Mouse (Mus musculus): ENCODE results near the gene Atp2b2.

Atp2b2 gene

GRCm38 (mm10) chr6:113939442-113939841 is 103.0 kb downstream of the Atp2b2 start:
- DNase-seq = no peak

DNA sequence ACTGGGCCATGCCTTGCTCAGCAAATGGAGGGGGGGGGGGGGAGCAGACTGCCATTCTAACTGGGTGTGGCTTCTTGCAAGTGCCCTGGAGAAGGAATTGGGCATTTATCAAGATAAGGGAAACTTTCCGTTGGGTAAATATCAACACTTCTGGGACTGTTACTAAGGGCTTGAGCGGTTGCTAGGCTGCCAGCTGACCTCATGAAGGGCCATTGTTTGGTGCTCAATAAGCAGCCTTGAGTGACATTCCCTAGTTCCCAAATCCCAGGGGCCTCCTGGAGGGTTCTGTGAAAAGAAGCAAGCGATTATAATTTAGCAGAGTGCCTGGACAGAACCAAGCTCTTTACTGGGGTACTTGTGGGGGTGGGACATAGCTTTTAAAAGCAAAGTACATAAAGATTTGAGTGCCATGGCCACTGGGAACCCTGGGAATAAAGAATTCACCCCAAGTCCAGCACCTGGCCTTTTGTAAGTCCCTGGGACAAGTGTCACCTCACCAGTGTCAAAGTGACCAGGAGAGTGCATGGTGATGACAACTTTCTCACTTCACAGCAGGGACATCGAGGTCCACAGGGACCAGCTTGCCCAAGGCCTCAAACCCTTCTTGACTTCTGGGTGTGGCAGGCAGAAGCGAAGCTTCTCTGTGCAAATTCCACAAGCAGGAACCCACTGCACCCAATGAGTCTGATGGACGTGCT is 105.5 kb downstream of the Atp2b2 start:
- DNase-seq = no peak

GRCm38 (mm10) chr6:113936111-113936510 is 106.3 kb downstream of the Atp2b2 start:
- DNase-seq = no peak

GRCm38 (mm10) chr6:113934692-113935091 is 107.7 kb downstream of the Atp2b2 start:
- DNase-seq = no peak

- DNase-seq = no peak
Measured at GRCm38 (mm10) chr6:113933261-113934151, 108.9 kb downstream of the Atp2b2 start.

DNA sequence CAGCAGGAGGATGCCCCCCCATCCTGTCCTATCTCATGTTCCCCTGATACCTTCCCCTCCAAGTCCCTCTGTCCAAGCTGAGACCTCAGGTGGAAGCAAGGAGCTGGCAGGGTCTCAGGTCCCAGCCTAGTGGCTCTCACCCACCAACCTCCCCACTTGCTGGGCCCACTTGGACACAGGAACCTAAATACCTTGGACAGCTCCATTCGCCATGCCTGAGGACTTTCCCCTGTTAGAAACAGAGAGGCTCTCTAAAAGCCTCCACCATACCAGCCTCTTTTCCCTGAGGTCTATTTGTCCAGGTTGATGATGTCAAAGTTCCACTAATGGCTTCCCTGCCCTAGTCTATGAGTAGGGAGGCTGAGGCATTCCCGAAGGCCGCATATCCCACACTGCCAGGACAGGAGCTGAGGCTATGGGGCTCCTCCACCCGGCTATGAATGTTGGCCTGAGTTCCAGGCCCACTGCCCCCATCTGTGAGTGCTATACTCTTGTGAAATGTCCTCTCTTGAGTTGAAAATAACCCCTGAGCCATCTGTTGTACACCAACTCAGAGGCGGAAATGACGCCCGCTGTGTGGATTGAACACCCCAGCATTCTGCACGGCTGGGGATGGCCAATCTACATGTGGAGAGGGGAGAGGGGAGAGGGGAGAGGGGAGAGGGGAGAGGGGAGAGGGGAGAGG is 113.1 kb downstream of the Atp2b2 start:
- no peak for DNase-seq

- no peak for DNase-seq
Measured at GRCm38 (mm10) chr6:113923249-113923648, 119.2 kb downstream of the Atp2b2 start.

DNA sequence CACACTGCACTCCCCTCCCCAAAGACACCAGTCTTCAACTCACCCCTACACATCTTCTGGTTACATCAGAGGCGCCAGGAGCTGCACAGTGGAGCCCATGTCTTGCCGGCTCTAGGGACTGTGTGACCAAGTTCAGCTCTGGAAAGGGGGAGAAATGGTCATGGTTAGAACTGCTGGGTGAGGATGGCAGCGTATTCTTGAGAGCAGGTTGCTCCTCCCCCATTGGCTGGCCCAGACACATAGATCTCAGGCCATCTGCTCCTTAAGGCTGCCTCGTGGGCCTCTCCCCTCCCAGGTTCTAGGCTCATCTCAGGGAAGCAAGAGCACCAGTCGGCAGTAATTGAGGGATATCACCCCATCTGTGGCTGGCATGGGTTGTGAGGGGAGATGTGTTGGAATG is 121.9 kb downstream of the Atp2b2 start:
- DNase-seq = no peak

GRCm38 (mm10) chr6:113912753-113913152 is 129.7 kb downstream of the Atp2b2 start:
- DNase-seq = no peak

DNA sequence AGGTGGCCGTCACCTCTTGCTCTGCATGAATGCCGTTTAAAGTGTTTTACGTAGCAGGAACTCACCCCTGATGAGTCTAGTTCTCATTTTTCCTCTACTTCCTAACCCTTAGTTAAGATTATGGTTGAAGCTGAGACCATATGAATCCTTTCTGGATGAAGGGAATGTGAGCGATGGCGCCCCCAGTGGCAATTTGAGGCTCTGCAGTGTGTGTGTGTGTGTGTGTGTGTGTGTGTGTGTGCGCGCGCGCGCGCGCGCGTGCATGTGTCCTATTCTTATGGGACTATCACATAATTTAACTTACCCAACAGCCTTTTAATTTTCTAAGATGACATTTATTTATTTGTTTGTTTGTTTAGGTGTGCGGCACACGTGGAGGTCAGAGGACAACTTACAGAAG is 131.3 kb downstream of the Atp2b2 start:
- DNase-seq = no peak

DNA sequence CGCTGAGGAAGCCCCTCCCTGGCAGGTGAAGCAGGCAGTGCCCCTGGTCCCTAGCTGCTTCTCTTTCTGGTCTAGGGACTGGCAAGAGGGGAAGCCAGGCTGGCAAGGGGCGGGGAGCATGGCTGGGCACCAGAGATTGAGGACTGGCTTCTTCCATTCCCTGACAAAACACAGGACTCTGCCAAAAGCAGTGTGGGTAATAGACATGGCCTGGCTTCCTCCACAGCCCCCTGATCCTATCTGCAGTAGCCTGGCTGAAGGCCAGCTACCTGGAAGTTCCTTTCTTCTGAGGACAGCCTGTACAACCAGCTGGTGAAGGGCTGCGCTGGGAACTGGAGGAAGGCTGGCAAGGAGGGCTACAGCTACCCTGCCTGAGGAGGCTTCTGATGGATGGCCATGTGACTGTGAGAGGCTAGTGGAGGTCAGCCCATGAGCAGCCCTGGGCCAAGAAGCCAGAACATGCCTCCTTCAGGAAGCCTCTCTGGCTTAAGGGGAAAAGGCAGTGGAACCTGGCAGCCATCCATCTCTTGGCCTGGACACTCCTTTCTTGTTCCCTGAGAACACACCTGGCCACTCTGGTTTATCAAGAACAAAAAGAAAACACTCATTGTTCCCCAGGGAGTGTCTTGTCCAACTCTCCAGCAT is 131.9 kb downstream of the Atp2b2 start:
- DNase-seq = no peak

DNA sequence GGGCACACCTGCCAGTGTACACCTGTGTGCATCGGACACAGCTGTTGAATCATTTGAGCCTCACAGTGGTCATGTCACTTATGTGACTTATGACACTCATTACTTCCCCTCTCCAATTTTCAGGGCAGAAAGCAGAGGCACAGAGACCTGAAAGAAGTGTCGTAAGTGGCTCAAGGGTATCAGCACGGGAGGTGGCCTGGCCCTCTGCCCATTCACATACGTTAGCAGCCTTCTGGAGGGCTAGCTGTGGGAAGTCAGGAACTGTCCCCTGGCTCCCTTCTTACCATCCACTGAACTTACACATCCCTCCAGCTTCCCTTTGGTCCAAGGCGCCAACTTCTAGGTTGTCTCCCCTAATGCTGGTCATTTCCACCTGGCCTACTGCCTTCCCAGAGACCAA is 132.6 kb downstream of the Atp2b2 start:
- DNase-seq = no peak

- DNase-seq = no peak
Measured at GRCm38 (mm10) chr6:113908066-113908465, 134.3 kb downstream of the Atp2b2 start.

GRCm38 (mm10) chr6:113904406-113904805 is 138.0 kb downstream of the Atp2b2 start:
- no peak for DNase-seq

DNA sequence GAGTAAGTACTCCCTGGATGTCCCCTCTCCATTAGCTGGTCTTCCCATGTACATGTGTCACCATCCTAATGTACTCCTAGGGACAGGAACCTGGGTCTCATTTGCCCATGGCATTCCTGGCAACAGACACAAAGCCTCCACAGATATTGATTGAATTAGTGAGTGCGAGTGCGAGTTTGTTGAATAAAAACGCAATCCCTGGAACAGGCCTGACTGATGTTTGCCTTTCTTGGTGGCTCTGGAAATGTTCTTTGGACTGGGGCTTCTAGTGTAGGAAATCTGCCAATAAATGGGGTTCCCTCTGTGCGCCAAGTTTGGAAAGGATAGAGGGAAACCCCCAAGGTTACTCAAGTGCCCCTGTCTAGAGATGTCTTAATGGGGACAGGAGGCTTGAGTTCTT is 146.4 kb downstream of the Atp2b2 start:
- no peak for DNase-seq

GRCm38 (mm10) chr6:113894008-113894407 is 148.4 kb downstream of the Atp2b2 start:
- no peak for DNase-seq

DNA sequence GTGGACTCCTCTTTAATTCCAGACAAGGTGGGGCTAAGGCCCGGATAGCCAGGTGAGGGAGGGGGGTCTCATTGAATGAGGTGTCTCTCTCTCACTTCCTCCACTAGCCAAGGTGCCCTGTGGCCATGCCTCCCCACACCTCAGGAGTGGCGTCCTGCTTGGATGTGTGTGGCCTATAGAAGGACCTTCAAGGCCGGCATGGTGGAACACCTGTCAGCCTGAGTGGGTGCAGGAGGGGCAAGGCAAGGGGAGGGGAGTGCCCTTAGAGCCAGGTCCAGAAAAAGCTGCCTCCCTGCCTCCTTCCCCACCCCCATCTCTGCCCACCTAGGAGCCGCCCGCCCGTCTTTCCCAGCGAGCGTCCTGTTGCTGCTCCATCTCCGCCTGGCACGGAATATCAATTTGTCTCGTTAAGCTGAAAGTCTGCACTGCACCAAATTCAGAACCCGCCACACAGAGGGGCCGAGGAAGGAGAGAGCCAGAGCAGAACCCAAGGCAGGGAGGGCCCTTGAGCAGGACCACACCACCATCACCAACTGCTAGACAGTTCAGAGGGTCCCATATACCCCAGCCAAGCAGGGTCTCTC is 150.2 kb downstream of the Atp2b2 start:
- no peak for DNase-seq

- DNase-seq = no peak
Measured at GRCm38 (mm10) chr6:113891225-113891967, 151.0 kb downstream of the Atp2b2 start.

DNA sequence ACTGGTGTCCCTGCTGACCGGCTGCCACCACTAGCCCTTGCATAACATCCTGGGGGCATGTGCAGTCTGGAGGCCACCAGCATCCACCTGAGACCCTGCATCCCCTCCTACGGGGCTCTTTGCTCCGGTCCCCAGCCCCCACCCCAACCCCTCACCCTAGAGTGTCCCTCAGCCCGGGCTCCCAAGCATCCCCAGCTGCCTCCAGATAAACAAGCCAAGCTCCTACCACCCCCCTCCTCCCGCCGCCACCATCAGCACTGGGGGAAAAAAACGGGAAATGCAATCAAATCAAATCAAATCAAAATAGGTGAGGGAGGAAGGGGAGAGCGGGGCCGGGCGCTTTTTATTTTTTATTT is 151.6 kb downstream of the Atp2b2 start:
- DNase-seq = no peak

DNA sequence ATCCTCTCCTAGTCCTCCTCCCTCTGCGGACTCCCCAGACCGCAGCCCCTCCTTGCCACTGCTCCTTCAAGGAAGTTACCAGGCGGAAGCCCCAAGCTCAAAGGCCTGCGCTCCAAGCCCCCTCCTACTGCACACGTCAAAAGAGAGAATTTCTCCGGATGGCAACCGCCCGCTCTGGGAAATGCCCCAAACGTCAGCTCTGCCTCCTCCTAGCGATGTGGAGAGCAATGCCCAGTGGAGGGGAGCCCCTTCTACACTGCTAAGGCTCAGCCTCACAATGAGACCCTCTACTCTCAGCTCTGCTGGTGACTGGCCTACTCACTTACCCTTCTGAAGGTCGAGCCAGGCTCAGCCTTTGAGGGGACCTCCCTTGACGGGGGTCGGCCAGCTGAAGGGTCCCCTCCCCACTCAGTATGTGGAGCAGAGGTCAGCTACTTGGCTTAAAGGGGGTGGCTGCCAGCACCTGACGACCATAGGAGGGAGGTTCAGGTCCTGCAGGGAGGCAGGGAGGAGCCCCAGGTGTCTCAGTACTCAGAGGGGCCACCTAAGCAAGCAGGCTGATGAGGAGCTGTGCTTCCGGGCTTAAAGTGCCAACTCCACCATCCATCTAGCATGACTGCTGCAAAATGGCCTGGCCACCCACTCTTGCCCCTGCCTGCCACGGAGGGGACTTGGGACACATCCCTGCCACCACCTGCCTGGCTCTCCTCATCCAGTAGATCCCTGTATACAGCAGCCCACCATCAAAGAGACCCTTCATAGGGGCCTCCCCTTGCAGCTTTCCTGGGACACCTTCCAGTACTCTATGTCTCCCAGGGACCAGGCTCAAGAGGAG is 152.2 kb downstream of the Atp2b2 start:
- DNase-seq = no peak

GRCm38 (mm10) chr6:113889180-113889579 is 153.2 kb downstream of the Atp2b2 start:
- DNase-seq = no peak
